Mouse (Mus musculus): ENCODE measurements at regions not wholly inside any gene's neighbourhood (a gene's known extent, or its start where the extent isn't known, plus 50 kb on each side); places are given as distances from the start of the nearest gene placed in this dataset.

DNA sequence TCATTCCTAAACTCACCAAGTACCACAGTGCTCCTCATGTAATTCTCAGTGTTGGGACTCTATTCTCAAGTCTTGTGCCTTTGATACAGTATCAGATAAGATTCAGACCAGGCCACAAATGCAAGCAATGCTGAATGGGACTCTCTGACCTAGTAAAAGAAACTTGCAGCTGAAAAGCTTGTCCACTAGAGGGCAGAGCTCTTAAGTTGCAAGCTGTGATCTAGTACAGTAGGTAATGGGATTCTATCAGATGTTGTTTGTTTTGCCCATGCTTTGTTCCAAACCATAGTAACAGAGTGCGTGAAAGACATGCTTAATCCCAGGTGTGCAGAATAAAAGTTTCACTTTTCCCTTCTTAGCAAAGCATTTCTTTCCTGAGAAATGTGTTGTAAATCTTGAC lies 383.2 kb upstream of the Chrm2 start:
- no peaks in the 10 kb centered on the region for H3K9me3 ChIP-seq
- no peaks in the 10 kb centered on the region for H3K36me3 ChIP-seq
- H3K27me3 ChIP-seq = no peaks in the 10 kb centered on the region
- ATAC-seq (ENCODE audit: low FRiP score, low read depth) = no peak
- H3K4me3 ChIP-seq = no peak overlapping the region
- WGBS = 30% methylated on average over 1 of the region's 1 CpGs
- no peaks in the 10 kb centered on the region for H3K4me1 ChIP-seq (replicated peaks)
- H3K9ac ChIP-seq = no peak overlapping the region
- no peak overlapping the region for H3K27ac ChIP-seq (replicated peaks)
- H3K4me2 ChIP-seq = no peak overlapping the region

DNA sequence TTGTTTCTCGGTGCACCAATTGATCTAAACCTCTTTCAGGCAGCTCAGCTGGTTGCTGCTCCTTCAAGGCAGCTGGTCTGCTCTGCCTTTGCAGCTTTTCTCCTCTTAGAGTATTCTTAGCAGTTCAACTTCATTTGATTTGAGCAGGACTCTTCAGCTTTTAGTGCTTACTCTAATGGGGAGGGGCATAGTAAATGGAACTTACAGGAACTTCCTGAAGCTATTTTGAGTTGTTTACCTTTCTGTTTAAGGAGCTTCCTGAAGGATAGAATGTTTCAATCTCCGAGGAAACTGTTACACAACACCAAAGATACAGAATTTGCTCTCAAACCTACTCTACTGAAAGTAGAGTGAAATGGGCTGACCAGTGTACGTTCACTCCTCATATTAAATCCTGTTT lies 385.8 kb upstream of the Chrm2 start:
- WGBS = 82% methylated on average over 3 of the region's 3 CpGs
- no peak overlapping the region for H3K4me3 ChIP-seq
- ATAC-seq (ENCODE audit: low FRiP score, low read depth) = no peak
- no peak overlapping the region for H3K9ac ChIP-seq
- no peaks in the 10 kb centered on the region for H3K36me3 ChIP-seq
- no peak overlapping the region for H3K4me2 ChIP-seq
- no peaks in the 10 kb centered on the region for H3K27me3 ChIP-seq
- H3K27ac ChIP-seq (replicated peaks) = no peak overlapping the region
- H3K9me3 ChIP-seq = no peaks in the 10 kb centered on the region
- H3K4me1 ChIP-seq (replicated peaks) = no peaks in the 10 kb centered on the region

DNA sequence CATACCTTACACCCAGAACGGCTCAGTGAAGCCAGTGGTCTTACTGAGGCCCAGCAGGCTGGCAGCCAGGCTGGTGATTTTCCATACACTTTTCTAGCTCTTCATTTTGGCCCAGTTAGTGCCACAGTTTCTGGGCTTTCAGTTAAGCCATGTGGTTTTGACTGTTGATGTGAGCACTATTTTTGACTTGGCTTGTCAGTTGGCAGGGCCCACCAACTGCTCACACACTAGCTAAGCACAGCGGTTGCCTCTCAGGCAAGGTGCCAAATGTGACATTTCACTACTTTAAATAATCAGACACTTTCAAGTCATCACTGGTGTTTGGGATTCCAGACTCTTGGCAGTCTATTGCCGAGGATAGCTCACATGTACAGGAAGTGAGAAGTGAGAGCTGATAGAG lies 399.0 kb upstream of the Chrm2 start:
- no peak overlapping the region for H3K4me3 ChIP-seq
- H3K9ac ChIP-seq = no peak overlapping the region
- no peaks in the 10 kb centered on the region for H3K4me1 ChIP-seq (replicated peaks)
- H3K27me3 ChIP-seq = no peaks in the 10 kb centered on the region
- H3K4me2 ChIP-seq = no peak overlapping the region
- peak; percentile 63; the same call in 1 of the 2 replicates for ATAC-seq (ENCODE audit: low FRiP score, low read depth)
- WGBS = 52% methylated on average over 3 of the region's 3 CpGs
- no peaks in the 10 kb centered on the region for H3K9me3 ChIP-seq
- no peak overlapping the region for H3K27ac ChIP-seq (replicated peaks)
- no peaks in the 10 kb centered on the region for H3K36me3 ChIP-seq

DNA sequence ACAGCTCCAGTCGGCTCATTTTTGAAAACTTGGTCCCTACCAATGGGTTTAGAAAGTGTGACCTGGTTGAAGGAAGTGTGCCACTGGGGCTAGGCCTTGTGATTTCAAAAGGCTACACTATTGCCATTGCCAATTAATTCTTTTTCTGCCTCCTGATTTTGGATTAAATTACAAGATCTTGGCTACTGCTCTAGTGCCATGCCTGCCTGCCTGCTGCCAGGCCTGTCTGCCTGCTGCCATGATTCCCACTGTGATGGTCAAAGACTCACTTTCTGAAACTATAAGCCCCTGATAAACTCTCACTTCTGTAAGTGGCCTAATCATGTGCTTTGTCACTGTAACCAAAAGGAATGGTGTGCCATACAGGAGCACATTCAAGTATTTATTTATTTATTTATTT lies 400.4 kb upstream of the Mtpn start:
- H3K4me2 ChIP-seq = no peak overlapping the region
- H3K27me3 ChIP-seq = no peaks in the 10 kb centered on the region
- no peak overlapping the region for H3K27ac ChIP-seq (replicated peaks)
- H3K9me3 ChIP-seq = no peaks in the 10 kb centered on the region
- H3K4me3 ChIP-seq = no peak overlapping the region
- 93% methylated on average over 1 of the region's 1 CpGs for WGBS
- no peaks in the 10 kb centered on the region for H3K4me1 ChIP-seq (replicated peaks)
- H3K36me3 ChIP-seq = no peaks in the 10 kb centered on the region
- ATAC-seq (ENCODE audit: low FRiP score, low read depth) = no peak
- no peak overlapping the region for H3K9ac ChIP-seq

DNA sequence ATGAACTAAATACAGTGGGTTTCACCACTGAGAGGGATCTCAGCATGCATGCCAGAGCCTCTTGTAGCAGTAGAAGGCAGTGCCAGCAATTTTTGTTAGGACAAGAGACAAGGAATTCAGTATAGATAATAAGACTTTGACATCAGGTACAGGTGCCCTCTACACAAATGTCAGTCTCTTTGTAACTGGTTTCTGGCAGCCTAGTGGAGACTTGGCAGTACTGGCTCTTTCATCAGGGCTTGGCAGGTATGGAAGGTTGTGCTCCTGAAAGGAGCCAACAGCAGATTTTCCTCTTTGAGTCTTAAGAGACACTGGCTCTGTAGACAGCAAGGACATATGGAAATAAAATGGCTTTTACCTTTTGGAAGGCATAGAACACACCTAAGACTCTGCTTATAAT lies 384.5 kb upstream of the Mtpn start:
- H3K4me2 ChIP-seq = no peak overlapping the region
- no peak overlapping the region for H3K27ac ChIP-seq (replicated peaks)
- H3K27me3 ChIP-seq = no peaks in the 10 kb centered on the region
- no peaks in the 10 kb centered on the region for H3K9me3 ChIP-seq
- H3K4me3 ChIP-seq = no peak overlapping the region
- no peak overlapping the region for H3K9ac ChIP-seq
- no peaks in the 10 kb centered on the region for H3K4me1 ChIP-seq (replicated peaks)
- ATAC-seq (ENCODE audit: low FRiP score, low read depth) = no peak
- no peaks in the 10 kb centered on the region for H3K36me3 ChIP-seq

DNA sequence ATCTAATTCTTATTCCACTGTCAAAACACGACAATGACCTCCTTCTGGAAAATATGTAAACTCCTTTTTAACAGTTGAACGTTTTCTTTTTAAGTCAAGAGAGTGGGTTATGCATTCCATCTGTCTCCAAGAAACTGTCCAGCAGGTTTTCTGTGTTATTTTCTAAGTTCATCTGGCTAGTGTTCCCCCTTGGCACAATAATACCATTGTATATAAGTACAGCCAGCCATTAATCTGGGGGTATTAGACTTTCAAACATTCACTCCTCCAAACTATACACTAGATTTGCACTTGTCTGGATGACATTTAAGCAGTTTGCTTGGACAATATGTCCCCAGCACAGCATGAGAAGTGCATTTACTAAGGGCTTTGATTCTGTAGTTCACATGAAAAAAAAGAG lies 358.3 kb upstream of the Mtpn start:
- Histone ChIP-seq H3K9me3 (no peaks in the 10 kb centered on the region), H3K4me3 (no peak overlapping the region), H3K4me1 (replicated peaks) (no peaks in the 10 kb centered on the region), H3K27me3 (no peaks in the 10 kb centered on the region), H3K36me3 (no peaks in the 10 kb centered on the region), H3K27ac (replicated peaks) (no peak overlapping the region), H3K4me2 (no peak overlapping the region), H3K9ac (no peak overlapping the region)
- ATAC-seq (ENCODE audit: low FRiP score, low read depth) = no peak
- 62% methylated on average over 2 of the region's 2 CpGs for WGBS

DNA sequence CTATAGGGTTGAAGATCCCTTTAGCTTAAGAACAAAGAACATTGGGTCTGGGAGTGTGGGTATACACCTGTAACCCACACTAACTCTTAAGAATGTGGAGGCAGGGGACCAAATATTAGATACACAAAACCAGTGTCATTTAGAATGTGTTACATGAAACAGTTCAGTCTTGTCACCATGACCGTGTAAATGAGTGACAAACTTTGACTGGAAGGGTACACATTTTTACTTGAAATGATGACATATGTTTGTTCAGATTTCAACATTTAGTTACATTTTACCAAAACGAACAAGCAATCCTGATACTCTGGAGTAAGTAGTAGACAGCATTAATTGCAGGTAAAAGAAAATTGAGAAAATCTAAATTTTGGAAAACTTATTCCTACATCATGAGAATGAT lies 356.0 kb upstream of the Mtpn start:
- H3K4me3 ChIP-seq = no peak overlapping the region
- ATAC-seq (ENCODE audit: low FRiP score, low read depth) = no peak
- no peaks in the 10 kb centered on the region for H3K36me3 ChIP-seq
- H3K27me3 ChIP-seq = no peaks in the 10 kb centered on the region
- no peaks in the 10 kb centered on the region for H3K9me3 ChIP-seq
- no peaks in the 10 kb centered on the region for H3K4me1 ChIP-seq (replicated peaks)
- WGBS = 95% methylated on average over 2 of the region's 2 CpGs
- no peak overlapping the region for H3K9ac ChIP-seq
- H3K4me2 ChIP-seq = no peak overlapping the region
- H3K27ac ChIP-seq (replicated peaks) = no peak overlapping the region

DNA sequence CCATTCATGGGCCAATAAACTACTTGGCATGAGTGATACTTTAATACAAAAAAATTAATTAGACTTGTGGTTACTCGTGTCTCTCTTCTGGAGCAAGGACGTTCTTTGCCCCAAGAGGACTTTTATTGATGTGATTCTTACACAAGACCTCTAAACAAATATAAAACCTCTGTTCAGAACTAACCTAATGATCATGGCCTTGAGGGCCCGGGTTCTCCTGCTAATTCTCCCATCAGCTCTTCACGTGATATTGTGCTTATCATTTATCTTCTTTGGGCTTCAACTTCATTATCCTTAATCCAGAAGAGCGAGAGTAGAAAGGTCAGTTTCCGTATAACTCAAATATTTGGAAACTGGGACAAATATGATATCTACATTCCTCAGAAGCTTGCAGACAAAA lies 335.0 kb upstream of the Mtpn start:
- no peak overlapping the region for H3K9ac ChIP-seq
- WGBS = 77% methylated on average over 6 of the region's 6 CpGs
- no peaks in the 10 kb centered on the region for H3K9me3 ChIP-seq
- no peaks in the 10 kb centered on the region for H3K36me3 ChIP-seq
- H3K27me3 ChIP-seq = no peaks in the 10 kb centered on the region
- H3K27ac ChIP-seq (replicated peaks) = no peak overlapping the region
- H3K4me3 ChIP-seq = no peak overlapping the region
- ATAC-seq (ENCODE audit: low FRiP score, low read depth) = no peak
- H3K4me2 ChIP-seq = no peak overlapping the region
- H3K4me1 ChIP-seq (replicated peaks) = no peaks in the 10 kb centered on the region

DNA sequence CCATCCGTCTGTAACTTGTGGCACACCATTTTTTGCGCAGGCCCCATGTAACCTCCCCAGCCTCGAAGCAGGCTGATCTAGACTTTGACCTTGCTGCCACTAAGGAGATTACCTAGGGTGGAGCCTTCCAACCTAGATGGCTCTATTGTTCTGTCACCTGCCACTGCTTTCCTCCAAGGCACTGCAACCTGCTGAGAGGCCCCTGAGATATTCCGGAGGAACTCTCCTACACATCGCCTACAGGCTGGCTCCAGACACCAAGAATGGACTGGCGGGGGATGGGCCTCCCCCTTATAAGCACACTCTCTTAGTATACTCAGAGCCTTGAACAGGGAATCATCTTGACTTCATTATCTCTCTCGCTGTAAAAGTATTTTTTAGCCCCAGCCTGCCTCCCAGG lies 331.7 kb upstream of the Mtpn start:
- Histone ChIP-seq H3K27me3 (no peaks in the 10 kb centered on the region), H3K9ac (no peak overlapping the region), H3K4me3 (no peak overlapping the region), H3K27ac (replicated peaks) (no peak overlapping the region), H3K4me1 (replicated peaks) (no peaks in the 10 kb centered on the region), H3K4me2 (no peak overlapping the region), H3K9me3 (no peaks in the 10 kb centered on the region), H3K36me3 (no peaks in the 10 kb centered on the region)
- no peak for ATAC-seq (ENCODE audit: low FRiP score, low read depth)
- WGBS = 77% methylated on average over 7 of the region's 7 CpGs

DNA sequence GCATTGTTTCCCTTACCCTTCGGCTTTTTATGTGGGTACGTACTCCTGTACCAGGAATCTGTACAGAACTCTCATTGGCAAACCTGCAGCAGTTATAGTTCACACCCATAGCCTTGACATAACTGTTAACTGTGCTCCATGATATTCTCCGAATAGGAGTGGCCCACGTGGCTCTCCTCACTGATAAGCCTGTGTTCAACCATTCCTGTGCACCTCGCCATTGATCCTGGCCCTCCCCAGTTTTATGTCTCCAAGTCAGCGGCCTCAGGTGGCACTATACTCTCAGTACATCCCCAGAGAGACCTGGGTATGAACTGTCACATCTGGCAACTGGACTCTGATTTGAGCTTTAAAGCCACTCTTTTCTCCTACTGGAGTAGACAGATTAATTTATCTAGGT lies 324.5 kb upstream of the Mtpn start:
- no peak for ATAC-seq (ENCODE audit: low FRiP score, low read depth)
- Histone ChIP-seq H3K4me3 (no peak overlapping the region), H3K27ac (replicated peaks) (no peak overlapping the region), H3K4me2 (no peak overlapping the region), H3K36me3 (no peaks in the 10 kb centered on the region), H3K9ac (no peak overlapping the region), H3K27me3 (no peaks in the 10 kb centered on the region), H3K4me1 (replicated peaks) (no peaks in the 10 kb centered on the region), H3K9me3 (no peaks in the 10 kb centered on the region)
- 84% methylated on average over 6 of the region's 6 CpGs for WGBS

DNA sequence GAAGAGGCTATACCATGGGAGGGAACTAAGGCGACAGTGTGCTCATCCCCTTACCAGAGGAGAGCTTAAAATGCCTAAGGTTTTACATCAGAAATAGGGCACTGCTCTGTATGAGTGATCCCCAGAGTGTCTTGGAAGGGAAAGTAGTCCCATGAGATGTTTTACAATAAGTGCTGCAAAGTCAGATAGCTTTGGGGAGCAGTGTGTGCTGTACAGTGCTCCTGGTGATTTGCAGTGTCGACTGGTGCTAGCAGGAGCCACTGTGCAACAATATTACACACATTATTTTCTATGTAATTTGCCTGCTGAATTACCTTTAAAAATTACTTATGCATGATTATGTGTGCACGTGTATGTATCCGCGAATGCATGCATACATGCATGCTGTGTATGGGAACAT lies 314.3 kb upstream of the Mtpn start:
- ATAC-seq (ENCODE audit: low FRiP score, low read depth) = peak; percentile 34; the same call in 1 of the 2 replicates
- Histone ChIP-seq H3K27ac (replicated peaks) (no peak overlapping the region), H3K27me3 (no peaks in the 10 kb centered on the region), H3K9ac (no peak overlapping the region), H3K9me3 (no peaks in the 10 kb centered on the region), H3K4me1 (replicated peaks) (no peaks in the 10 kb centered on the region), H3K4me2 (no peak overlapping the region), H3K4me3 (no peak overlapping the region), H3K36me3 (no peaks in the 10 kb centered on the region)
- WGBS = 78% methylated on average over 5 of the region's 5 CpGs

DNA sequence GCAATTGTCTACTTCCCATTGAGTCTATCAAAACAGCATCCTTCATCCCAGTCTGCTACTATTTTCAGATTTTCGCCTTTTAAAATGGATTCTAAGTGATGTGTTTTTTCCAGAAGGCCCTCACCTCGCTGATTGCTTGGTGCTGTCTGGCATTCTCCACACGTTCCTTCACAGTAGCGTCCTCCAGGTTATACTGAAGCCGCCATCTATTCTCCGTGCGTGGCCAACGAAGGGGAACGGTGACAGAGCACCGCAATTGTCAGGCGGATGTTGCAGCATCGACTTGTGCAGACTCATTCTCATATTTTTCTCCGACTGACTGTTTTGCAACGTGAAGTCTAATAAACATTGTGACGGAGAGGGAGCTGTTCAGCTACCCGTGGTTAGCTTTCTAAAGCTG lies 277.0 kb upstream of the Mtpn start:
- H3K27ac ChIP-seq (replicated peaks) = peak overlapping the region; percentile 34
- 0 out of 2 replicates have a peak, but pooled peaks have one; percentile 27 for ATAC-seq (ENCODE audit: low FRiP score, low read depth)
- no peak overlapping the region for H3K4me2 ChIP-seq

DNA sequence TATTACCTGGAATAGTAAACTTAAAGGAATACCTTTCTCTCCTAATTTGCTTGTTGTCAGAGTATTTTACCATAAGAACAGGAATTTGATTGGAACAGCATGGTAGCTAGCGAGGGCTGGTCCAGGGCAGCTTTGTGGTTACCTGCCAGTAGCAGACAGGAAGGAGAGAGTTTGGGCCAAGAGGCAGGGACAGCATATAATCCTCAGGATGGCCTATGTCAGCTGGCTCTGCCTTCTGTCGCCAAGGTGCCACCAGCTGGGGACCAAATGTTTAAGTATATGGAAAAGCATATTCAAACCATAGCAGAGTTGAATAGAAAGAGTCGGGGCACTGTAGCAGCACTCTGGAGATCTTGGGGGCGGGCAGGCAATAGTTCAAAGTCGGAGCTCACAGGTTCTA lies 274.8 kb upstream of the Mtpn start:
- no peak overlapping the region for H3K4me3 ChIP-seq
- ATAC-seq (ENCODE audit: low FRiP score, low read depth) = no peak
- no peaks in the 10 kb centered on the region for H3K27me3 ChIP-seq
- no peaks in the 10 kb centered on the region for H3K4me1 ChIP-seq (replicated peaks)
- H3K9ac ChIP-seq = no peak overlapping the region
- H3K27ac ChIP-seq (replicated peaks) = no peak overlapping the region
- no peaks in the 10 kb centered on the region for H3K36me3 ChIP-seq
- no peak overlapping the region for H3K4me2 ChIP-seq
- no peaks in the 10 kb centered on the region for H3K9me3 ChIP-seq
- 77% methylated on average over 5 of the region's 5 CpGs for WGBS

More for the DNA sequence above, 277.0 kb upstream of the Mtpn start:
- 70% methylated on average over 16 of the region's 16 CpGs for WGBS
- Histone ChIP-seq H3K9ac (no peak overlapping the region), H3K4me1 (replicated peaks) (no peaks in the 10 kb centered on the region), H3K36me3 (no peaks in the 10 kb centered on the region), H3K27me3 (no peaks in the 10 kb centered on the region), H3K9me3 (no peaks in the 10 kb centered on the region), H3K4me3 (no peak overlapping the region)
